Mouse (Mus musculus) heart, embryonic 15.5 days (tissue): ENCODE data around the gene Tmem120a. TPM values are rescaled to one million over a fixed set of nuclear protein-coding genes. Genes with fewer than 3 reads are reported as not detected.

Experiments
- ATAC-seq: fragments of 200-750 bp; cut with Nextera tagmentation; replicated peaks from 2 replicates; pipeline ENCODE4 v1.8.0; 2017; ENCODE audit warnings: low read depth, moderate TSS enrichment; ENCODE audit not compliant: insufficient number of reproducible peaks, insufficient read depth, low FRiP score
- H3K27ac ChIP-seq: fragments of 300-500 bp; sonication (generic); 2 replicates; pipeline ENCODE4 v1.5.1; 2015; ENCODE audit warnings: mild to moderate bottlenecking, inconsistent platforms
- H3K27me3 ChIP-seq: fragments of 300-500 bp; sonication (generic); 2 replicates; pipeline ENCODE4 v1.6.1; 2015; ENCODE audit warnings: inconsistent platforms
- H3K36me3 ChIP-seq: fragments of 300-500 bp; sonication (generic); 2 replicates; pipeline ENCODE4 v1.6.1; 2015; ENCODE audit warnings: mild to moderate bottlenecking, inconsistent platforms
- H3K4me1 ChIP-seq: fragments of 300-500 bp; sonication (generic); replicated peaks from 2 replicates; pipeline ENCODE4 v1.6.1; 2015; ENCODE audit warnings: inconsistent platforms
- H3K4me2 ChIP-seq: fragments of 300-500 bp; sonication (generic); 2 replicates; pipeline ENCODE4 v1.6.1; 2015; ENCODE audit warnings: inconsistent platforms, mild to moderate bottlenecking, moderate library complexity
- H3K4me3 ChIP-seq: fragments of 300-500 bp; sonication (generic); 2 replicates; pipeline ENCODE4 v1.5.1; 2015; ENCODE audit warnings: mild to moderate bottlenecking, inconsistent platforms
- H3K9ac ChIP-seq: fragments of 300-500 bp; sonication (generic); 2 replicates; pipeline ENCODE4 v1.6.1; 2015; ENCODE audit warnings: mild to moderate bottlenecking, inconsistent platforms
- H3K9me3 ChIP-seq: fragments of 300-500 bp; sonication (generic); replicated peaks from 2 replicates; pipeline ENCODE4 v1.6.1; 2016; ENCODE audit warnings: inconsistent platforms
- WGBS: fragments of 180-500 bp; shearing (Covaris S2); methylation state at CpG from one replicate; pipeline ENCODE4 v1.1.7; 2015; ENCODE audit warnings: mixed read lengths; 5-methylcytosine and 5-hydroxymethylcytosine counted together
- polyA plus RNA-seq: library from polyadenylated mRNA; unstranded; fragments of >200 nt; fragmentation: Nextera tagmentation; extraction: Ambion mirVana; gene quantifications from 2 replicates; pipeline ENCODE4 v1.2.1, GENCODE M21; 2015

The Tmem120a gene
- 32.9 and 37.1 TPM in 2 replicates for polyA plus RNA-seq

GRCm38 (mm10) chr5:135743741-135744609 lies at the start of gene Tmem120a:
Gene Tmem120a, minus strand, starts transcription at chr5:135744448.
- peak; percentile 93 for ATAC-seq
- under 1% methylated on average over 60 of the region's 60 CpGs for WGBS
- no peaks in the 10 kb centered on the region for H3K9me3 ChIP-seq
- peaks cover 4% of the 10 kb centered on the region; the same call in 1 of the 2 replicates for H3K36me3 ChIP-seq
- peak within 1 kb of the TSS; percentile 97 for H3K4me3 ChIP-seq
- peak within 1 kb of the TSS; percentile 90 for H3K9ac ChIP-seq
- H3K4me1 ChIP-seq: peaks cover 18% of the 10 kb centered on the region
- peak within 1 kb of the TSS; percentile 96 for H3K4me2 ChIP-seq
- peak within 1 kb of the TSS; percentile 89 for H3K27ac ChIP-seq
- H3K27me3 ChIP-seq: no peaks in the 10 kb centered on the region

GRCm38 (mm10) chr5:135782901-135783300 lies 38.7 kb upstream of the Tmem120a start:
- H3K27ac ChIP-seq: no peak overlapping the region
- no peak for ATAC-seq
- H3K4me2 ChIP-seq: no peak overlapping the region
- no peaks in the 10 kb centered on the region for H3K9me3 ChIP-seq
- H3K4me1 ChIP-seq: peaks cover 28% of the 10 kb centered on the region
- H3K27me3 ChIP-seq: no peaks in the 10 kb centered on the region
- H3K4me3 ChIP-seq: no peak overlapping the region
- no peak overlapping the region for H3K9ac ChIP-seq
- peaks cover 59% of the 10 kb centered on the region for H3K36me3 ChIP-seq
- WGBS: 73% methylated on average over 4 of the region's 4 CpGs

- no peak for ATAC-seq
- Histone ChIP-seq H3K9ac (no peak overlapping the region), H3K4me1 (peaks cover 35% of the 10 kb centered on the region), H3K4me3 (peak overlapping the region; percentile 89), H3K27ac (no peak overlapping the region), H3K36me3 (peaks cover 33% of the 10 kb centered on the region), H3K4me2 (peak overlapping the region; percentile 66), H3K27me3 (no peaks in the 10 kb centered on the region), H3K9me3 (no peaks in the 10 kb centered on the region)
- WGBS: 61% methylated on average over 8 of the region's 8 CpGs
Measured at GRCm38 (mm10) chr5:135780331-135780730, 36.1 kb upstream of the Tmem120a start.

GRCm38 (mm10) chr5:135778471-135779445 lies 34.5 kb upstream of the Tmem120a start, which contains the start of gene Mdh2:
Gene Mdh2, plus strand, starts transcription at chr5:135778480.
- under 1% methylated on average over 70 of the region's 70 CpGs for WGBS
- Histone ChIP-seq H3K4me2 (peak within 1 kb of the TSS; percentile 81), H3K9ac (peak within 1 kb of the TSS; percentile 85), H3K27ac (peak within 1 kb of the TSS; percentile 96), H3K4me1 (peaks cover 35% of the 10 kb centered on the region), H3K4me3 (peak within 1 kb of the TSS; percentile 89), H3K9me3 (no peaks in the 10 kb centered on the region), H3K27me3 (no peaks in the 10 kb centered on the region), H3K36me3 (peaks cover 18% of the 10 kb centered on the region)
- peak; percentile 96 for ATAC-seq

- 1% methylated on average over 44 of the region's 45 CpGs for WGBS
- H3K4me3 ChIP-seq: peak within 1 kb of the TSS; percentile 89
- peak; percentile 7 for ATAC-seq
- H3K4me2 ChIP-seq: peak within 1 kb of the TSS; percentile 81
- H3K9me3 ChIP-seq: no peaks in the 10 kb centered on the region
- H3K4me1 ChIP-seq: peaks cover 35% of the 10 kb centered on the region
- peak within 1 kb of the TSS; percentile 85 for H3K9ac ChIP-seq
- peaks cover 9% of the 10 kb centered on the region; the same call in 1 of the 2 replicates for H3K36me3 ChIP-seq
- H3K27ac ChIP-seq: peak within 1 kb of the TSS; percentile 96
- H3K27me3 ChIP-seq: no peaks in the 10 kb centered on the region
Measured at GRCm38 (mm10) chr5:135777796-135778470, 33.7 kb upstream of the Tmem120a start, which contains the start of gene Styxl1. Gene Styxl1, minus strand, starts transcription at chr5:135778385.

- 86% methylated on average over 4 of the region's 4 CpGs for WGBS
- H3K4me2 ChIP-seq: no peak overlapping the region
- no peaks in the 10 kb centered on the region; the same call in 1 of the 2 replicates for H3K36me3 ChIP-seq
- no peaks in the 10 kb centered on the region for H3K9me3 ChIP-seq
- no peak overlapping the region for H3K9ac ChIP-seq
- no peaks in the 10 kb centered on the region for H3K27me3 ChIP-seq
- H3K27ac ChIP-seq: no peak overlapping the region
- no peak for ATAC-seq
- no peak overlapping the region for H3K4me3 ChIP-seq
- H3K4me1 ChIP-seq: peaks cover 23% of the 10 kb centered on the region
Measured at GRCm38 (mm10) chr5:135776546-135776945, 32.3 kb upstream of the Tmem120a start.

GRCm38 (mm10) chr5:135772519-135772918 lies 28.3 kb upstream of the Tmem120a start:
- Histone ChIP-seq H3K27me3 (no peaks in the 10 kb centered on the region), H3K9me3 (no peaks in the 10 kb centered on the region), H3K4me2 (no peak overlapping the region), H3K4me3 (no peak overlapping the region), H3K36me3 (no peaks in the 10 kb centered on the region), H3K4me1 (peaks cover 3% of the 10 kb centered on the region), H3K27ac (no peak overlapping the region), H3K9ac (no peak overlapping the region)
- 41% methylated on average over 3 of the region's 3 CpGs for WGBS
- no peak for ATAC-seq

- WGBS: 51% methylated on average over 3 of the region's 3 CpGs
- Histone ChIP-seq H3K36me3 (no peaks in the 10 kb centered on the region), H3K9ac (no peak overlapping the region), H3K4me3 (no peak overlapping the region), H3K27me3 (0 out of 2 replicates have a peak, but pooled peaks cover 7% of the 10 kb centered on the region), H3K27ac (no peak overlapping the region), H3K4me2 (no peak overlapping the region), H3K4me1 (no peaks in the 10 kb centered on the region), H3K9me3 (no peaks in the 10 kb centered on the region)
- ATAC-seq: no peak
Measured at GRCm38 (mm10) chr5:135764971-135765370, 20.7 kb upstream of the Tmem120a start.

- Histone ChIP-seq H3K9ac (no peak overlapping the region), H3K4me2 (no peak overlapping the region), H3K36me3 (no peaks in the 10 kb centered on the region), H3K27ac (no peak overlapping the region), H3K9me3 (no peaks in the 10 kb centered on the region), H3K4me1 (no peaks in the 10 kb centered on the region), H3K4me3 (no peak overlapping the region), H3K27me3 (0 out of 2 replicates have a peak, but pooled peaks cover 7% of the 10 kb centered on the region)
- ATAC-seq: no peak
- WGBS: 2% methylated on average over 7 of the region's 7 CpGs
Measured at GRCm38 (mm10) chr5:135763526-135763925, 19.3 kb upstream of the Tmem120a start.

- Histone ChIP-seq H3K36me3 (no peaks in the 10 kb centered on the region), H3K4me2 (no peak overlapping the region), H3K27ac (no peak overlapping the region), H3K9ac (no peak overlapping the region), H3K9me3 (no peaks in the 10 kb centered on the region), H3K27me3 (0 out of 2 replicates have a peak, but pooled peaks cover 7% of the 10 kb centered on the region), H3K4me1 (no peaks in the 10 kb centered on the region), H3K4me3 (no peak overlapping the region)
- no peak for ATAC-seq
- 65% methylated on average over 3 of the region's 3 CpGs for WGBS
Measured at GRCm38 (mm10) chr5:135761881-135762280, 17.6 kb upstream of the Tmem120a start.
